Mouse (Mus musculus) forebrain, embryonic 11.5 days (tissue): ENCODE results near the gene Cryba4. TPM values are rescaled to one million over a fixed set of nuclear protein-coding genes. Genes with fewer than 3 reads are reported as not detected.

Experiments used
- ATAC-seq: fragments of 200-750 bp; cut with Nextera tagmentation; replicated peaks from 2 replicates; pipeline ENCODE4 v1.8.0; 2017; ENCODE audit warnings: moderate TSS enrichment; ENCODE audit not compliant: low FRiP score
- DNase-seq: peaks from one replicate; pipeline ENCODE4 v3.0.0-alpha.2; 2017; ENCODE audit warnings: low spot score
- H3K27ac ChIP-seq: fragments of 300-500 bp; sonication (generic); 2 replicates; pipeline ENCODE4 v1.5.1; 2014; ENCODE audit warnings: low read depth, low read length
- H3K27me3 ChIP-seq: fragments of 300-500 bp; sonication (generic); 2 replicates; pipeline ENCODE4 v1.6.1; 2014; ENCODE audit warnings: mild to moderate bottlenecking, low read length, mixed read lengths; ENCODE audit not compliant: control insufficient read depth, insufficient read depth
- H3K36me3 ChIP-seq: fragments of 300-500 bp; sonication (generic); 2 replicates; pipeline ENCODE4 v1.6.1; 2014; ENCODE audit warnings: mild to moderate bottlenecking, low read length, moderate library complexity, mixed read lengths; ENCODE audit not compliant: control insufficient read depth, insufficient read depth
- H3K4me1 ChIP-seq: fragments of 300-500 bp; sonication (generic); replicated peaks from 2 replicates; pipeline ENCODE4 v1.6.1; 2014; ENCODE audit warnings: low read length, mixed read lengths; ENCODE audit not compliant: control insufficient read depth, insufficient read depth
- H3K4me2 ChIP-seq: fragments of 300-500 bp; sonication (generic); 2 replicates; pipeline ENCODE4 v1.6.1; 2014; ENCODE audit warnings: low read depth, mild to moderate bottlenecking, low read length, moderate library complexity, mixed read lengths; ENCODE audit not compliant: severe bottlenecking
- H3K4me3 ChIP-seq: fragments of 300-500 bp; sonication (generic); 2 replicates; pipeline ENCODE4 v1.5.1; 2014; ENCODE audit warnings: low read depth, low read length
- H3K9ac ChIP-seq: fragments of 300-500 bp; sonication (generic); 2 replicates; pipeline ENCODE4 v1.6.1; 2014; ENCODE audit warnings: low read length
- H3K9me3 ChIP-seq: fragments of 300-500 bp; sonication (generic); 2 replicates; pipeline ENCODE4 v1.6.1; 2016; ENCODE audit warnings: low read length, mixed read lengths; ENCODE audit not compliant: control insufficient read depth
- WGBS: fragments of 180-500 bp; shearing (Covaris S2); extraction: QIAGEN DNeasy Blood & Tissue Kit; methylation state at CpG from one replicate; pipeline ENCODE4 v1.1.7; 2014; 5-methylcytosine and 5-hydroxymethylcytosine counted together
- polyA plus RNA-seq: library from polyadenylated mRNA; unstranded; fragments of >200 nt; fragmentation: Nextera tagmentation; extraction: Ambion mirVana; gene quantifications from 2 replicates; pipeline ENCODE4 v1.2.1, GENCODE M21; 2014

Cryba4 gene
- polyA plus RNA-seq, 1 experiment from 2014 or later, result 0.48 TPM

- DNase-seq (no peak), ATAC-seq (no peak)
- no peak overlapping the region; the same call in 1 of the 2 replicates for H3K9ac ChIP-seq
- no peak overlapping the region for H3K4me2 ChIP-seq
- H3K27me3 ChIP-seq, result no peaks in the 10 kb centered on the region
- no peaks in the 10 kb centered on the region for H3K9me3 ChIP-seq
- H3K36me3 ChIP-seq, result no peaks in the 10 kb centered on the region
- 7% methylated on average over 8 of the region's 8 CpGs for WGBS
- H3K4me3 ChIP-seq, result no peak overlapping the region
- no peak overlapping the region for H3K27ac ChIP-seq
- H3K4me1 ChIP-seq, result no peaks in the 10 kb centered on the region; the same call in 1 of the 2 replicates
Observed at GRCm38 (mm10) chr5:112253169-112253568, 851 bp upstream of the Cryba4 start.

DNA sequence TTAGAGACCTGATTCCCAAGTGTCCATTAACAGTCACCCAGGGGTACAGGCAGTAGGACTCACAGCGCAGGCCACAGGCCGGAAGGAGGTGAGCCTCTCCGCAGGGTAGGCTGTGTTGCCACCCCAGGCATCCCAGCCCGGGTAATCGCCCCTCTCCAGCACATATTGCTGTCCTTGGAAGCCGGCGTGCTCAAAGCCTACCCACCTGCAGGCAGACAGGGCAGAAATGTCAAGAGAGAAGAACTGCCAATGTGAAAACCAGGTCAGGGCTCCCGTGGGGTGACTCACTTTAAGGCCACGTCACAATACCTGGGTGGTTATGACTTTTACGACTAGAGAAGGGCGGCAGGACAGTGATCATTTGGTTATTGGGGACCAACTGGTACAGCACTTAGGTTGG is 3.2 kb downstream of the Cryba4 start:
- Histone ChIP-seq H3K36me3 (no peaks in the 10 kb centered on the region), H3K4me1 (no peaks in the 10 kb centered on the region; the same call in 1 of the 2 replicates), H3K4me3 (no peak overlapping the region), H3K9ac (no peak overlapping the region), H3K27me3 (no peaks in the 10 kb centered on the region), H3K27ac (no peak overlapping the region), H3K9me3 (no peaks in the 10 kb centered on the region), H3K4me2 (no peak overlapping the region)
- no peak for ATAC-seq
- 84% methylated on average over 11 of the region's 11 CpGs for WGBS
- no peak for DNase-seq

DNA sequence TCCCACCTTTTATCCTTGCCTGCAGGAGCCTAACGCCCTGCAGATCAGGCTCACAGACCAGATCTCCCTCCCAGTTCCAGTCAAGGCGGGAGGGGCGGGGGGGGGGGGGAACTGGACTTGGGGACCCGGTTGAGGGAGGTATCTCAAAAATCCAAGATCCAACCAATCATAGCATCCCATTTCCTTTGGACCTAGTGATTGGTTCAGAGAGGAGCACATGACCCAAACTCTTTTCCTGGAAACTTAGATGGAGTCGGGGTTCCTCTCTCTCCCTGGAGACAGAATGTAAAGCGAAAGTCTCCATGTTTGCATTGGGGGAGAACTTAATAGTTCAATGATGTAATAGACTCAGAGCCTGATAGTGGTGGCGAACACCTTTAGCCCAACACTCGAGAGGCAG is 4.9 kb downstream of the Cryba4 start:
- 47% methylated on average over 8 of the region's 8 CpGs for WGBS
- ATAC-seq (no peak), DNase-seq (no peak)
- H3K27ac ChIP-seq, result no peak overlapping the region
- no peaks in the 10 kb centered on the region for H3K9me3 ChIP-seq
- no peaks in the 10 kb centered on the region for H3K27me3 ChIP-seq
- H3K4me1 ChIP-seq, result no peaks in the 10 kb centered on the region
- H3K36me3 ChIP-seq, result no peaks in the 10 kb centered on the region
- H3K4me3 ChIP-seq, result no peak overlapping the region
- no peak overlapping the region for H3K9ac ChIP-seq
- H3K4me2 ChIP-seq, result no peak overlapping the region

DNA sequence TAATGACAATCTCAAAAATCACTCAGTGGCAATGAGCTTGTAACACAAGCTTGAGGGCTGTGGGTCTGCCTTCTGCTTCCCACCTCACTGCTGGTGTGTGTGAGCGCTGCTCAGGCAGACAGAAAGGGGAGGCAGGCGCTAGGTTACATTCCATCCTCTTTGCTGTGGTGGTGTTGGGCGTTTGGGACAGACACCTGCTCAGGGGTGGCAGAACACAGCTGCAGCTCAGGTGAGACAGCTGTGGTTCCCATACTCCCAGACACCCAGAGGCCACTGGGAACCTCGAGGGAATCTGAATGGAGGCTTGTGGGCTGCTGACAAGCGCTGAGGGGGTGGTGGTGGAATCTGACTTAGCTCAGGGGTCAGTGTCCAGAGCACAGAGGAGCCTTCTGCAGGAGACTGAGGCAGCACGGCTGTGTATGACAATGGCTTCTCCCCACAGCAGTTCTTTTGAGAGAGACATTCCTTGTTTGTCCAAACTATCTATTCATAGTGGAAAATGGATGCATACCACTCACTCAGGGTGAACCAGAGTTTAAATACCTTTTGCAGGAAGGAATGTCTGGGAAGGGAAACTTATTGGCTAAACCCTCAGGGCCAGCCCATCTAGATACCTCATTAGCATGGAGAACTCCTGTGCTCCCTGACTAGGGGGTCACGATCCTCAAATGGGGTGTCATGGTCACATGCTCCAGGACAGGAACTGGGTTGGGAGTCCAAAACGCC is 7.3 kb downstream of the Cryba4 start:
- Histone ChIP-seq H3K9me3 (no peaks in the 10 kb centered on the region), H3K4me1 (peaks cover 2% of the 10 kb centered on the region; the same call in 1 of the 2 replicates), H3K4me3 (no peak overlapping the region), H3K27ac (no peak overlapping the region), H3K9ac (no peak overlapping the region), H3K36me3 (no peaks in the 10 kb centered on the region), H3K27me3 (no peaks in the 10 kb centered on the region), H3K4me2 (no peak overlapping the region)
- no peak for DNase-seq
- ATAC-seq, result no peak
- 51% methylated on average over 8 of the region's 8 CpGs for WGBS

- ATAC-seq, result no peak
- peaks cover 4% of the 10 kb centered on the region for H3K4me1 ChIP-seq
- no peak overlapping the region for H3K4me3 ChIP-seq
- 76% methylated on average over 1 of the region's 1 CpGs for WGBS
- no peaks in the 10 kb centered on the region for H3K9me3 ChIP-seq
- no peak for DNase-seq
- no peak overlapping the region for H3K27ac ChIP-seq
- H3K27me3 ChIP-seq, result no peaks in the 10 kb centered on the region
- H3K9ac ChIP-seq, result no peak overlapping the region
- H3K36me3 ChIP-seq, result no peaks in the 10 kb centered on the region
- no peak overlapping the region for H3K4me2 ChIP-seq
Observed at GRCm38 (mm10) chr5:112244275-112244562, 8.1 kb downstream of the Cryba4 start.

DNA sequence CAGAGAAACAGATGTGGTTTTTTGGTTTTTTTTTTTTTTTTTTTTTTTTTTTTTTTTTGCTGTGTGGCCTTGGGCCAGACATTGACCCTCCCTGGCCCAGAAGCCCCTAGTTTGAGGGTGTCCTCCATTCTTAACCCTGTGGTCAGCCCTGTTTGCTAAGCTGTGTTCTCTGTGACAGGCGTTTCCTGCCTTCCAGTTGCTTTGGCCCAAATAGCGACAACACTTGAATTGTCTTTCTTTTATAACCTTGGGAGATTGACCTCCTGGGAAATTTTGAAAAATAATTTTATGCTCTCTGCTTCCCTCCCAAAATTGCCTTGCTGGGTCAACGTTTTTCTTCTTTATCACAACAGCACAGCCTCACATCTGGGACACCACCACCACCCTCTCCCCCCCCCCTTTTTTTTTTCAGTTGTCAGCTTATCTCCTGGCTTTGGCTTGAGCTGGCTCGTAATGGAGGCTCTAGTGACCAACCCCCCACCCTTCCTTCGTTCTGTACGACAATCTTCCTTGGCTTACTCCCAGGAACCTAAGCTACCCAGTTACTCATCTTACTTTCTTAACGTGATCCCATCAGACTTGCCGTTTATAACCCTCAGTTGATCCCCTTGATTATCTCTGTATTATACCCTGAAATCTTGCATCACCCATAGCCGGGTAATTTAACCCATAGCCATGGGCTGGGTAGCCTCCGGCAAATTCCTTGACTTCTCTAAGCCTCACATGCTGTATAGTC is 8.6 kb downstream of the Cryba4 start:
- ATAC-seq, result no peak

GRCm38 (mm10) chr5:112243041-112243440 is 9.3 kb downstream of the Cryba4 start:
- H3K36me3 ChIP-seq, result no peaks in the 10 kb centered on the region
- no peak for DNase-seq
- no peak overlapping the region for H3K4me3 ChIP-seq
- H3K9me3 ChIP-seq, result no peaks in the 10 kb centered on the region
- H3K27ac ChIP-seq, result no peak overlapping the region
- H3K4me1 ChIP-seq, result peaks cover 12% of the 10 kb centered on the region
- WGBS, result 67% methylated on average over 5 of the region's 5 CpGs
- H3K27me3 ChIP-seq, result no peaks in the 10 kb centered on the region
- H3K4me2 ChIP-seq, result no peak overlapping the region
- ATAC-seq, result no peak
- no peak overlapping the region for H3K9ac ChIP-seq

More for the DNA sequence above, 8.6 kb downstream of the Cryba4 start:
- H3K9ac ChIP-seq, result no peak overlapping the region
- 80% methylated on average over 10 of the region's 10 CpGs for WGBS
- no peak overlapping the region for H3K4me3 ChIP-seq
- no peaks in the 10 kb centered on the region for H3K36me3 ChIP-seq
- H3K27ac ChIP-seq, result no peak overlapping the region
- no peaks in the 10 kb centered on the region for H3K27me3 ChIP-seq
- peaks cover 7% of the 10 kb centered on the region for H3K4me1 ChIP-seq
- no peak for DNase-seq
- no peaks in the 10 kb centered on the region for H3K9me3 ChIP-seq
- H3K4me2 ChIP-seq, result no peak overlapping the region

DNA sequence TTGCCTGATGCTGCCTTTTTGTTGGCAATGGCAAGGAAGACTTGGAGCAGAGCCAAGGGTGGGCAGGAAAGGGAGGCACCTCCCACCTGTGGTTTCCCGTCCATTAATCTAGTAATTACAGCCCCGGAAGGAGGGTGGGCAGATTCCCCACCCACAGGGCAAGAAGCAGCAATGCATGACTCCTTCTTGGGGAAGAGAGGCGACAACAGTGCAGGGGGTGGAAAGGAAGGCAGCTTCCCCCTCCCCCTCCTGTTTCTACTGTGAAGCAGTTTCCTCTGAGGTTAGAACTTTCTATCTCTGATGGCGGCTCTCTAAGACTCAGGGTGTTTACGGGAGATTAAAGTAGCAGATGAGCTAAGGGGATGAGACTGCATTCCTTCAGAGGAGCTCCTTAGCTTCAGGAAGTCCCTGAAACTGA is 9.9 kb downstream of the Cryba4 start:
- no peak overlapping the region for H3K4me2 ChIP-seq
- 73% methylated on average over 5 of the region's 5 CpGs for WGBS
- no peak overlapping the region for H3K4me3 ChIP-seq
- H3K4me1 ChIP-seq, result peaks cover 18% of the 10 kb centered on the region
- no peak overlapping the region for H3K9ac ChIP-seq
- DNase-seq, result no peak
- H3K9me3 ChIP-seq, result no peaks in the 10 kb centered on the region
- no peak for ATAC-seq
- no peaks in the 10 kb centered on the region for H3K27me3 ChIP-seq
- H3K27ac ChIP-seq, result no peak overlapping the region
- H3K36me3 ChIP-seq, result no peaks in the 10 kb centered on the region

DNA sequence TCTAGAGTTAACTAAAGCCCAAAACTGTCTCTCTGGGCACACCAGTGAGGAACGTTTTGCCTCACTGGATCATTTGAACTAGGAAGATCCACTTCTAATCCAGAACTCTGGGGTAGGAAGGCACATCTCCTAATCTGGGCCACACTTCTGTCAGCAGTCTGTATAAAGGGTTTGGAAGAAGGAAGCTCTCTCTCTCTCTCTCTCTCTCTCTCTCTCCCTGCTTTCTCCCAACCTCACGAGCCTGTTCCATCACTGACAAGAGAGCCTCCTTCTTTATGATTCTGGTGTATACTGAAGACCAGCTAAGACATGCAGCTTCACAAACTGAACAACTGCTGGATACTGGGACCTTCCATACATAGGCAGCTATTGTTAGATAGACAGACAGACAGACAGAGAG is 10.5 kb downstream of the Cryba4 start:
- no peak for DNase-seq
- Histone ChIP-seq H3K27ac (no peak overlapping the region), H3K4me3 (no peak overlapping the region), H3K36me3 (no peaks in the 10 kb centered on the region), H3K9ac (no peak overlapping the region), H3K4me2 (no peak overlapping the region), H3K9me3 (no peaks in the 10 kb centered on the region), H3K27me3 (no peaks in the 10 kb centered on the region), H3K4me1 (peaks cover 23% of the 10 kb centered on the region)
- WGBS, result 82% methylated on average over 2 of the region's 2 CpGs
- no peak for ATAC-seq
